Mouse (Mus musculus): Measurements from ENCODE around the gene Hamp2. TPM values are rescaled to one million over a fixed set of nuclear protein-coding genes. Genes with fewer than 3 reads are reported as not detected.

Hamp2 gene
- polyA plus RNA-seq (2014; fragmentation: Illumina TruSeq; extraction: RNeasy Lipid Tissue Mini Kit (QIAGEN cat#74804); ENCODE audit: low read depth, low replicate concordance), result 1,441 TPM

GRCm38 (mm10) chr7:30924581-30924980 is at the start of gene Hamp2:
Gene Hamp2, minus strand, starts transcription at chr7:30924681.

GRCm38 (mm10) chr7:30973501-30974289 is 49.2 kb upstream of the Hamp2 start, which contains the start of gene Fam187b:
Gene Fam187b, plus strand, starts transcription at chr7:30973790.

DNA sequence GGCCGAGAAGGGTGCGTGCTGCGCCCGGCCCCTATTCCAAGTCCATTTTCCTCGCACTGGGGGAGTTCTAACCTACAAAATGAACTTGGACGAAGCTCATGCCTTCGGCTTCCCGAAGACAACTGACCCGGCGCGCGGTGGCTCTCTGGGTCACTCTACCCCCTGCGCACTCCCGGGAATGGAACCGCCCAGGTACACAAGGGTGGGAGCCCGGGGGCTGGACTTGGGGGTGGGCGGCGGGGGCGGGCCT is 48.7 kb upstream of the Hamp2 start, which contains the start of gene Lsr:
TSS of gene Lsr (minus strand) at position 214 of the 250 bp plus-strand sequence.

DNA sequence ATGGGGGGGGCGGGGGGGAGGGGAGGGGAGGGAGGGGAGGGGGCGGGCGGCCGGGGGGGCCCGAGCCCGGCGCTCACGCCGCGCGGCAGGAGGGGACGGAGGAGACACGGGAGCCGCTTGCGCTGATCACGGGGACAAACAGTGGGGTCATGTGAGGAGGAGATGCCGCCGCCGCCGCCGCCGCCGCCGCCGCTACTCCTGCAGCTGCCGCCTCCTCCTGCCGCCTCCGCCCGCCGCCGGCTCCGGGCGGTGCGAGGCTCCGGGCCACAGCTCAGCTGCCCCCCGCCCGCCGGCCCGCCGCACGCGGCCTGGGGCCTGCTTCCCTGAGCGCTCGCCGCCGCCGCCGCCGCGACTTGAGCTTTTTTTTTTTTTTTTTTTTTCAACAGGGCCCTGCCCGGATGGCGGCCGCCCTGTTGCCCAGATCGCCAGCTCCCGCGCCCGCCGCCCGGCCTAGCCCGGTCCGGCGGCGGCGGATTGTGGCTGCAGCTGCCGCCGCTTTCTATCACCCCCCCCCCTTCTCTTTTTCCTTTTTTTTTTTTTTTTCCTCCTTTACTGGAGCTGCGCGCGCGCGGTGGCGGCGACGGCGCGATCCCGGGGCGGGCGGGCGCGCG is 32.4 kb upstream of the Hamp2 start, which contains the start of gene Usf2:
TSS of gene Usf2 (minus strand) at position 48 of the 611 bp plus-strand sequence.

DNA sequence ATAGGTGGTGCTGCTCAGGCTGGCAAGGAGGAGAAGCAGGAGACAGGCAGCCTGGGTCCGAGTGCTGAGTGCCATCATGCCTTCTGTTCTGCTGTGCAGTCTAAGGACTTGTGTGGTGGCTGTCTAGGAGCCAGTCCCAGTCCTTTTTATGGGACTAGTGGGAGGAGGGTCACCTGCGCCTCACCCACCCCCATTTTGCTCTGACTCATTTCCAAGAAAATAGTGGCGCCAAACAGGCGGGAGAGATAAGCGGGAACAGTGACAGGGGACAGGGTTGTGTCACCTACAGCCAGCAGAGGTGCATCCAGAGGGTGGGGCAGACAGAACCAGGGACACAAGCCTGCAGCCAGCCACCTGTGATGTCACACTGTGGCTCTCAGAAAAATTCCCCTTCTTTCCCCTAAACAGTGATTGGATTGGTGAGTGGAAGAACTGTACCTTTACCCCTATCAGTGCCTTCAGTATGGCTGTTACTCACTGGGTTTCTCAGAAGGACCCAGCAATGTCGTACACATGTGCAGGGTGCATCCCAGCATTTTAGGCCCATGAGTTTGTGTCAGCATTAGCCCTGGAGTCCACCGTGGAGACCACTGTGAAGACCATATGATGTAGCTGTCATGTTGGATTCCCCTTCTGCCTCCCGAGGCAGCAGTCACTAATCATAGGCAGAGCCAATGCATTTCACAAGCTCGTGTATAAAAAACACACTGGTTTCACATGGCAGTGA is 19.6 kb upstream of the Hamp2 start, which contains the start of gene Hamp:
TSS of gene Hamp (minus strand) at position 124 of the 727 bp plus-strand sequence.

DNA sequence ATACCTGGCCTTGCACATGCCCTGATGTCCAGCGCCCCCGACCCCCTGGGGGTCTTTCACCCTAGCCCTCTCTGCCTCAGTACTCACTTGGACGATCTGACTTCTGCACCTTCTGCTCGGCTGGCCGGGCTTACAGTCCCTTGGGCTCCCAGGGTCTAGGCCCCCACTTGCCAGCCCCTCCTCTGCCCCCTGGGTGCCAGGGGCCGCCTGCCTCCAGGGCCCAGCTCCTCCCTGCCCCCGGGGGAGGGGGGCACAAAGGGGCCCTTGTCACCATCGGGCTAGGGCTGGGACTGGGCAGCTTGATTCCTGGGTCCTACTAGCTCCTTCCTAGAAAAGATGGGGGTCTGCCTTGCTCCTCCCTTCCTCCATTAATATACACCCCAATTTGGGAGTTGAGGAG is 9.7 kb downstream of the Hamp2 start, which contains the start of gene Mag:
TSS of gene Mag (minus strand) at position 142 of the 400 bp plus-strand sequence.

DNA sequence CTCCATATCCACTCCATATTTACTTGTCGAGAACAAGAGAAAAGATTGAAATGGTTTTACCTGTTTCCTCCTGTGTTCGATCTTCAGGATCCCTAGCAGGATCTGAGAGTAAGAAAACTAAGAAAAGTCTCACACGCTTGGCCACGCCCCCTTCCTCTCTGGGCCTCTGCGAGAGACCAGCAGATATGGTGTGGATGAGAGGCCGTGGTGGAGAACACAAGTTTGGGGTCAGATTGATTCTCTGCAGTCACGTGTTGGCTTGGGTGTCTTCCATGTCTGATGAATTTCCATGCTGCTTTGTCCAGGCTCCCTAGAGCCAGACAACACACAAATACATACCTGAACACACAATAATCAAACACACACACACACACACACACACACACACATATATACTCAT is 44.3 kb downstream of the Hamp2 start, which contains the start of gene Cd22:
TSS of gene Cd22 (minus strand) at position 167 of the 400 bp plus-strand sequence.

Other genes starting within 250 kb of the Hamp2 start
- gene 2200002J24Rik, start 225.8 kb downstream of the Hamp2 start, polyA plus RNA-seq (2014; fragmentation: Illumina TruSeq; extraction: RNeasy Lipid Tissue Mini Kit (QIAGEN cat#74804); ENCODE audit: low read depth, low replicate concordance), result not detected
- gene Atp4a, start 212.5 kb downstream of the Hamp2 start, polyA plus RNA-seq (2014; fragmentation: Illumina TruSeq; extraction: RNeasy Lipid Tissue Mini Kit (QIAGEN cat#74804); ENCODE audit: low read depth, low replicate concordance), result 0.21 TPM
- 28.3 TPM for gene Tmem147, start 195.1 kb downstream of the Hamp2 start, polyA plus RNA-seq (2014; fragmentation: Illumina TruSeq; extraction: RNeasy Lipid Tissue Mini Kit (QIAGEN cat#74804); ENCODE audit: low read depth, low replicate concordance)
- gene Gapdhs, start 181.0 kb downstream of the Hamp2 start, polyA plus RNA-seq (2014; fragmentation: Illumina TruSeq; extraction: RNeasy Lipid Tissue Mini Kit (QIAGEN cat#74804); ENCODE audit: low read depth, low replicate concordance), result not detected
- gene Sbsn, start 173.2 kb downstream of the Hamp2 start, polyA plus RNA-seq (2014; fragmentation: Illumina TruSeq; extraction: RNeasy Lipid Tissue Mini Kit (QIAGEN cat#74804); ENCODE audit: low read depth, low replicate concordance), result not detected
- not detected for gene Dmkn, start 160.9 kb downstream of the Hamp2 start, polyA plus RNA-seq (2014; fragmentation: Illumina TruSeq; extraction: RNeasy Lipid Tissue Mini Kit (QIAGEN cat#74804); ENCODE audit: low read depth, low replicate concordance)
- not detected for gene Krtdap, start 136.8 kb downstream of the Hamp2 start, polyA plus RNA-seq (2014; fragmentation: Illumina TruSeq; extraction: RNeasy Lipid Tissue Mini Kit (QIAGEN cat#74804); ENCODE audit: low read depth, low replicate concordance)
- not detected for gene Ffar2, start 100.9 kb downstream of the Hamp2 start, polyA plus RNA-seq (2014; fragmentation: Illumina TruSeq; extraction: RNeasy Lipid Tissue Mini Kit (QIAGEN cat#74804); ENCODE audit: low read depth, low replicate concordance)
- not detected for gene Ffar3, start 68.5 kb downstream of the Hamp2 start, polyA plus RNA-seq (2014; fragmentation: Illumina TruSeq; extraction: RNeasy Lipid Tissue Mini Kit (QIAGEN cat#74804); ENCODE audit: low read depth, low replicate concordance)
- not detected for gene Ffar1, start 63.1 kb downstream of the Hamp2 start, polyA plus RNA-seq (2014; fragmentation: Illumina TruSeq; extraction: RNeasy Lipid Tissue Mini Kit (QIAGEN cat#74804); ENCODE audit: low read depth, low replicate concordance)
- gene Cd22, start 44.3 kb downstream of the Hamp2 start, polyA plus RNA-seq (2014; fragmentation: Illumina TruSeq; extraction: RNeasy Lipid Tissue Mini Kit (QIAGEN cat#74804); ENCODE audit: low read depth, low replicate concordance), result 0.79 TPM
- not detected for gene Mag, start 9.8 kb downstream of the Hamp2 start, polyA plus RNA-seq (2014; fragmentation: Illumina TruSeq; extraction: RNeasy Lipid Tissue Mini Kit (QIAGEN cat#74804); ENCODE audit: low read depth, low replicate concordance)
- 2,943 TPM for gene Hamp, start 19.4 kb upstream of the Hamp2 start, polyA plus RNA-seq (2014; fragmentation: Illumina TruSeq; extraction: RNeasy Lipid Tissue Mini Kit (QIAGEN cat#74804); ENCODE audit: low read depth, low replicate concordance)
- 49.2 TPM for gene Usf2, start 32.1 kb upstream of the Hamp2 start, polyA plus RNA-seq (2014; fragmentation: Illumina TruSeq; extraction: RNeasy Lipid Tissue Mini Kit (QIAGEN cat#74804); ENCODE audit: low read depth, low replicate concordance)
- gene Lsr, start 48.8 kb upstream of the Hamp2 start, polyA plus RNA-seq (2014; fragmentation: Illumina TruSeq; extraction: RNeasy Lipid Tissue Mini Kit (QIAGEN cat#74804); ENCODE audit: low read depth, low replicate concordance), result 12.5 TPM
- gene Fam187b, start 49.1 kb upstream of the Hamp2 start, polyA plus RNA-seq (2014; fragmentation: Illumina TruSeq; extraction: RNeasy Lipid Tissue Mini Kit (QIAGEN cat#74804); ENCODE audit: low read depth, low replicate concordance), result 2.4 TPM
- 2.7 TPM for gene Fxyd5, start 117.8 kb upstream of the Hamp2 start, polyA plus RNA-seq (2014; fragmentation: Illumina TruSeq; extraction: RNeasy Lipid Tissue Mini Kit (QIAGEN cat#74804); ENCODE audit: low read depth, low replicate concordance)
- gene Fxyd7, start 126.8 kb upstream of the Hamp2 start, polyA plus RNA-seq (2014; fragmentation: Illumina TruSeq; extraction: RNeasy Lipid Tissue Mini Kit (QIAGEN cat#74804); ENCODE audit: low read depth, low replicate concordance), result not detected
- gene Fxyd1, start 132.5 kb upstream of the Hamp2 start, polyA plus RNA-seq (2014; fragmentation: Illumina TruSeq; extraction: RNeasy Lipid Tissue Mini Kit (QIAGEN cat#74804); ENCODE audit: low read depth, low replicate concordance), result 52.4 TPM
- gene Lgi4, start 134.7 kb upstream of the Hamp2 start, polyA plus RNA-seq (2014; fragmentation: Illumina TruSeq; extraction: RNeasy Lipid Tissue Mini Kit (QIAGEN cat#74804); ENCODE audit: low read depth, low replicate concordance), result not detected
- gene Fxyd3, start 152.0 kb upstream of the Hamp2 start, polyA plus RNA-seq (2014; fragmentation: Illumina TruSeq; extraction: RNeasy Lipid Tissue Mini Kit (QIAGEN cat#74804); ENCODE audit: low read depth, low replicate concordance), result 0.95 TPM
- 31.2 TPM for gene Hpn, start 190.6 kb upstream of the Hamp2 start, polyA plus RNA-seq (2014; fragmentation: Illumina TruSeq; extraction: RNeasy Lipid Tissue Mini Kit (QIAGEN cat#74804); ENCODE audit: low read depth, low replicate concordance)
- 0.42 TPM for gene Scn1b, start 202.3 kb upstream of the Hamp2 start, polyA plus RNA-seq (2014; fragmentation: Illumina TruSeq; extraction: RNeasy Lipid Tissue Mini Kit (QIAGEN cat#74804); ENCODE audit: low read depth, low replicate concordance)
- gene Gramd1a, start 231.2 kb upstream of the Hamp2 start, polyA plus RNA-seq (2014; fragmentation: Illumina TruSeq; extraction: RNeasy Lipid Tissue Mini Kit (QIAGEN cat#74804); ENCODE audit: low read depth, low replicate concordance), result 3.9 TPM

Measured in liver, adult 10 weeks (tissue).